8 mouse cellular contexts compared by ENCODE assay signal in the genomic region with DNA sequence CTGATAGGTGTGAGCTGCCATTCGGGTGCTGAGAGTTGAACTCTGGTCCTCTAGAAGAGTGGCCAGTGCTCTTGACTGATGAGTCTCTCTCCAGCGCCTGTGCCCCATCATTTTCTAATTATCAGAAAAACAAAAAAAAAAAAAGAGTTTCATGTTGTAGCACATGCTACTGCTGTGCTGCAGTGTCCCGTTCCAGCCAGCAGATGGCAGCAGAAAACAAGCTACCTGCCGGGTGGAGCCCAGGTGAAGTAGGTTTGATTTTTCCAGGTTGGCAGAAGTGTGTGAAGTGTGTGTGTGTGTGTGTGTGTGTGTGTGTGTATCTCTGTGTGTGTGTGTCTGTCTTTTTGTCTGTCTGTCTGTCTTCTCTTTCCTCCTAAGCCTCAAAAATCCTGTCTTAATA. TPM values are rescaled to one million over a fixed set of nuclear protein-coding genes. Genes with fewer than 3 reads are reported as not detected.
DNase-seq lines count a peak whose midpoint lies in the region; ATAC-seq and TF ChIP-seq lines count a peak whose summit lies in the region.

No protein-coding gene starts in this region.

- peak; percentile 85 for TF ChIP-seq CTCF in layer of hippocampus, adult 2 months (conservative IDR thresholded peaks at IDR 0.05)
- peak; percentile 95 for TF ChIP-seq CTCF in stomach, postnatal 0 days (IDR thresholded peaks at IDR 0.05; ENCODE audit: low read depth)

- no peaks in the 10 kb centered on the region for H3K9me3 ChIP-seq in stomach, postnatal 0 days (ENCODE audit: control insufficient read depth, low read length)

- no peak overlapping the region for H3K4me2 ChIP-seq in stomach, postnatal 0 days (replicated peaks; ENCODE audit: low read depth)

- 8% methylated on average over 4 of the region's 4 CpGs for whole genome bisulfite sequencing in stomach, postnatal 0 days

- H3K4me3 ChIP-seq in layer of hippocampus, adult 2 months, result no peak overlapping the region
- H3K4me3 ChIP-seq in stomach, postnatal 0 days (ENCODE audit: low read depth, low read length), result no peak overlapping the region

- H3K36me3 ChIP-seq in stomach, postnatal 0 days (ENCODE audit: control insufficient read depth, insufficient read depth, low read length), result no peaks in the 10 kb centered on the region

- no peak for TF ChIP-seq EP300 in stomach, postnatal 0 days (optimal IDR thresholded peaks at IDR 0.05)

- H3K9ac ChIP-seq in stomach, postnatal 0 days (ENCODE audit: low read length), result no peak overlapping the region

- H3K4me1 ChIP-seq in stomach, postnatal 0 days (replicated peaks; ENCODE audit: control insufficient read depth, insufficient read depth), result no peaks in the 10 kb centered on the region

- no peak overlapping the region for H3K27ac ChIP-seq in layer of hippocampus, adult 2 months
- no peak overlapping the region for H3K27ac ChIP-seq in stomach, postnatal 0 days (replicated peaks)

- peak; percentile 52 to 86 for DNase-seq in adrenal gland, adult (ENCODE audit: inconsistent age in 2 of 2, low spot score in 1 of 2)
- DNase-seq in adrenal gland, postnatal 4 days (ENCODE audit: low spot score in 2 of 2), result no peak
- DNase-seq in ovary, postnatal 10 days (ENCODE audit: low spot score), result peak; percentile 31
- DNase-seq in ovary, adult 18-20 months (ENCODE audit: low spot score), result no peak
- peak; percentile 70 for DNase-seq in embryo, embryonic 9.5 days (ENCODE audit: extremely low spot score)
- DNase-seq in layer of hippocampus, adult 2 months (ENCODE audit: low spot score in 2 of 2), result peak; percentile 28 to 75
- peak; percentile 61 to 70 for DNase-seq in lung, postnatal 4 days
- DNase-seq in stomach, postnatal 0 days (ENCODE audit: low spot score), result peak; percentile 81

- H3K27me3 ChIP-seq in stomach, postnatal 0 days (ENCODE audit: control insufficient read depth, insufficient read depth, low read length), result no peaks in the 10 kb centered on the region

- no peak for ATAC-seq in stomach, postnatal 0 days (ENCODE audit: low FRiP score, low TSS enrichment)

RNA-seq across cellular contexts. Expression of gene Lmx1b, which starts 41.9 kb away (rescaled TPM):
- total RNA-seq in adrenal gland, postnatal 4 days (2021), result 1 to 10 TPM in 1 of 2 experiments, not detected in 1; 1.5 TPM
- under 1 TPM; 0.10 to 0.41 TPM for total RNA-seq in layer of hippocampus, adult 2 months (2021)
- 0.07 TPM in 1 of 2 replicates, not detected in the other for polyA plus RNA-seq in stomach, postnatal 0 days (2015; fragmentation: Nextera tagmentation; extraction: Ambion mirVana)

Comparison
In these comparisons a context has a peak if more than half of its experiments do, and no peak if none do; other contexts are left out.
1. DNase-seq: peak in adrenal gland, adult (2 of 2), ovary, postnatal 10 days (single experiment), embryo, embryonic 9.5 days (single experiment), layer of hippocampus, adult 2 months (2 of 2), lung, postnatal 4 days (2 of 2) and stomach, postnatal 0 days (single experiment); none in adrenal gland, postnatal 4 days (0 of 2) and ovary, adult 18-20 months (single experiment).